Mouse (Mus musculus) urinary bladder, adult 18-20 months (tissue): ENCODE measurements around the gene Pgam1.
"Not testable (repeated sequence)": the region's sequence is repeated elsewhere in the genome, so short reads cannot be mapped to it uniquely, and the experiment has no call there.

Source experiments
- DNase-seq, 2 experiments: peaks; one replicate each; pipeline ENCODE4 v3.0.0; 2022; ENCODE audit warnings: low spot score in 2 of 2, mixed read lengths in 2 of 2

Pgam1 gene

GRCm38 (mm10) chr19:41910396-41910795 lies 1.3 kb upstream of the Pgam1 start:
- no peak for DNase-seq

GRCm38 (mm10) chr19:41912121-41913080 lies 678 bp downstream of the Pgam1 start:
- DNase-seq, result peak; percentile 14 to 59

GRCm38 (mm10) chr19:41913774-41914591 lies 2.3 kb downstream of the Pgam1 start:
- DNase-seq, result no peak

- not testable (repeated sequence) for DNase-seq
These were observed 2.8 kb downstream of the Pgam1 start for GRCm38 (mm10) chr19:41914592-41914882.

GRCm38 (mm10) chr19:41915294-41915693 lies 3.6 kb downstream of the Pgam1 start:
- DNase-seq, result no peak

- no peak for DNase-seq
These were observed 5.1 kb downstream of the Pgam1 start for GRCm38 (mm10) chr19:41916853-41917252.

- no peak for DNase-seq
These were observed 7.7 kb downstream of the Pgam1 start for GRCm38 (mm10) chr19:41919471-41919870.

GRCm38 (mm10) chr19:41920412-41921067 lies 8.8 kb downstream of the Pgam1 start:
- no peak for DNase-seq

GRCm38 (mm10) chr19:41932686-41933085 lies 21.0 kb downstream of the Pgam1 start:
- no peak for DNase-seq

GRCm38 (mm10) chr19:41933179-41934086 lies 21.7 kb downstream of the Pgam1 start, which contains the start of the genes Exosc1 and Zdhhc16:
Exosc1 (minus strand) TSS chr19:41933423.
Zdhhc16 (plus strand) TSS chr19:41933480.
- peak; percentile 97 to 99 for DNase-seq

GRCm38 (mm10) chr19:41934124-41934523 lies 22.4 kb downstream of the Pgam1 start:
- no peak for DNase-seq

GRCm38 (mm10) chr19:41935921-41936320 lies 24.2 kb downstream of the Pgam1 start:
- no peak for DNase-seq

GRCm38 (mm10) chr19:41938539-41938938 lies 26.8 kb downstream of the Pgam1 start:
- DNase-seq, result no peak

GRCm38 (mm10) chr19:41943841-41944240 lies 32.1 kb downstream of the Pgam1 start:
- DNase-seq, result no peak

GRCm38 (mm10) chr19:41952287-41952686 lies 40.6 kb downstream of the Pgam1 start:
- DNase-seq, result no peak

GRCm38 (mm10) chr19:41953574-41953973 lies 41.9 kb downstream of the Pgam1 start:
- DNase-seq, result no peak
